Mouse (Mus musculus): ENCODE data around the gene Pcsk6.

- TF ChIP-seq CTCF (IDR thresholded peaks at IDR 0.05; ENCODE audit: low read depth) = no peak
- TF ChIP-seq EP300 (IDR thresholded peaks at IDR 0.05; ENCODE audit: low read depth) = no peak
These were observed 232.6 kb downstream of the Pcsk6 start for GRCm38 (mm10) chr7:66094141-66094540.

All from liver, embryonic 14.5 days (tissue).